Mouse (Mus musculus): ENCODE data around the gene Cabcoco1. TPM values are rescaled to one million over a fixed set of nuclear protein-coding genes. Genes with fewer than 3 reads are reported as not detected.

Gene Cabcoco1
- total RNA-seq, 1 experiment, result not detected

- no peaks in the 10 kb centered on the region for H3K9me3 ChIP-seq (ENCODE audit: control insufficient read depth, insufficient read depth, low read depth, low read length)
- H3K27ac ChIP-seq (ENCODE audit: insufficient read depth, low read depth, low read length, poor library complexity, severe bottlenecking), result no peak overlapping the region
- DNase-seq (ENCODE audit: low read depth, low spot score), result no peak
- in situ Hi-C loops (cut with MboI; ENCODE audit: low sequenced_read_pairs in 2 of 2, unreplicated experiment in 2 of 2), result no loop called here
- H3K36me3 ChIP-seq (ENCODE audit: control insufficient read depth, insufficient read depth, low read length, poor library complexity, severe bottlenecking), result no peaks in the 10 kb centered on the region
- no peak overlapping the region for H3K4me3 ChIP-seq (ENCODE audit: insufficient read depth in 1 of 2, low read depth in 1 of 2, low read length in 2 of 2, poor library complexity in 1 of 2, severe bottlenecking in 1 of 2)
- H3K9ac ChIP-seq (ENCODE audit: insufficient read depth, low read depth, low read length, poor library complexity, severe bottlenecking), result no peak overlapping the region
- TF ChIP-seq ZNF384 (IDR thresholded peaks at IDR 0.05; ENCODE audit: low read depth, low read length) (no peak), CHD2 (IDR thresholded peaks at IDR 0.05; ENCODE audit: low read depth, low read length) (no peak), ZC3H11A (IDR thresholded peaks at IDR 0.05; ENCODE audit: borderline replicate concordance, low read depth, low read length) (no peak), MAFK (IDR thresholded peaks at IDR 0.05; ENCODE audit: insufficient read depth, low read depth, low read length) (no peak), HCFC1 (IDR thresholded peaks at IDR 0.05; ENCODE audit: borderline replicate concordance, insufficient read depth, low read length) (no peak)
- no peaks in the 10 kb centered on the region for H3K4me1 ChIP-seq (ENCODE audit: control insufficient read depth in 2 of 2, insufficient read depth in 2 of 2, low read length in 2 of 2, poor library complexity in 1 of 2)
Measured at GRCm38 (mm10) chr10:68552556-68552955, 10.9 kb upstream of the Cabcoco1 start.

DNA sequence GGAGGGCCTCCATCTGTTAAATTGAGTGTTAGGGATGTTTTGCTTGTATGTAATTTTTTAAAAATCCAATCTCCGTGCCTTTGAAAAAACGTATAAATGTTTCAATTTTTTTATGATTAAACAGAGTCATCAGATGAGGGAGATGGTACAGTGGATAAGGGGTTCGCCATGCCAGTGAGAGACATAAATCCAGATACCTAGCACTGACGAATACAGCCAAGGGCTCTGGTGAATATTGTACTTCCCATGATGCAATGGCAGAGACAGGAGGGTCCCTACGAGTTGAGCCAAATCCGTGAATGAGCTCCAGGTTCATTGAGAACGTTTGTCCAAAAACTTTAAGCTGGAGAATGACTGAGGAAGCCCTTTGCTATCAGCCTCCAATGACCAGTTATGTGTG lies 9.6 kb upstream of the Cabcoco1 start:
- no peaks in the 10 kb centered on the region for H3K4me1 ChIP-seq (ENCODE audit: control insufficient read depth in 2 of 2, insufficient read depth in 2 of 2, low read length in 2 of 2, poor library complexity in 1 of 2)
- H3K9ac ChIP-seq (ENCODE audit: insufficient read depth, low read depth, low read length, poor library complexity, severe bottlenecking), result no peak overlapping the region
- in situ Hi-C loops (cut with MboI; ENCODE audit: low sequenced_read_pairs in 2 of 2, unreplicated experiment in 2 of 2), result no loop called here
- H3K36me3 ChIP-seq (ENCODE audit: control insufficient read depth, insufficient read depth, low read length, poor library complexity, severe bottlenecking), result no peaks in the 10 kb centered on the region
- no peak overlapping the region for H3K4me3 ChIP-seq (ENCODE audit: insufficient read depth in 1 of 2, low read depth in 1 of 2, low read length in 2 of 2, poor library complexity in 1 of 2, severe bottlenecking in 1 of 2)
- no peak for DNase-seq (ENCODE audit: low read depth, low spot score)
- TF ChIP-seq ZC3H11A (IDR thresholded peaks at IDR 0.05; ENCODE audit: borderline replicate concordance, low read depth, low read length), result no peak
- no peak for TF ChIP-seq CHD2 (IDR thresholded peaks at IDR 0.05; ENCODE audit: low read depth, low read length)
- TF ChIP-seq MAFK (IDR thresholded peaks at IDR 0.05; ENCODE audit: insufficient read depth, low read depth, low read length), result no peak
- no peak for TF ChIP-seq ZNF384 (IDR thresholded peaks at IDR 0.05; ENCODE audit: low read depth, low read length)
- no peak for TF ChIP-seq HCFC1 (IDR thresholded peaks at IDR 0.05; ENCODE audit: borderline replicate concordance, insufficient read depth, low read length)
- no peak overlapping the region for H3K27ac ChIP-seq (ENCODE audit: insufficient read depth, low read depth, low read length, poor library complexity, severe bottlenecking)
- H3K9me3 ChIP-seq (ENCODE audit: control insufficient read depth, insufficient read depth, low read depth, low read length), result no peaks in the 10 kb centered on the region

DNA sequence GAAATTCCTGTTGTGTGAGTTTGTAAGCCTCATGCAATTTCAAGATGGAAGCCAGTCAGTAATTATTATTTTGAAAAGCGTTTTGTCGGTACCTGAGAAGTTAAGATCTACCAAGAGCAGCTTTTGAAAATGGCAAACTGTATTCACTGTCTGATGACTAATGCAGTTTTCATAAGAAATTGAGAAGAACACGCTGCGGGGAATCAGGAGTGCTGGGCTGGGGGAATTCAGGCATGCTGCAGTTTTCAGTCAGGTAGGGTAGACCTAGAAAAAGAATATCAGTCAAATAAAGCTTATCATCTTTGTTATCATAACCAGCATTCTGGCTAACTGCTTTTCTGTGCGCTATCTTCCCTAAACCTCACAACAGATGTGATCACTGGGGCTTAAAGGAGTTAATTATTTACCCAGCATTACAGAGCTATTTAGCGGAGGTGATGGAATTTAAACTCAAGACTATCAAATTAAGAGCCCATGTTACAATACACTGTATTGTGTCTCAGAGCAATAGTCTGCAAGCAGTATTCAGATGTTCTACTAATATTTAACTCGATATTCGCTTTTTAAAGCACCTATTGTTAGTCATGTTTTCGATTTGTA lies 9.1 kb upstream of the Cabcoco1 start:
- H3K4me1 ChIP-seq (ENCODE audit: control insufficient read depth in 2 of 2, insufficient read depth in 2 of 2, low read length in 2 of 2, poor library complexity in 1 of 2), result no peaks in the 10 kb centered on the region
- DNase-seq (ENCODE audit: low read depth, low spot score), result no peak
- no peak for TF ChIP-seq MAFK (IDR thresholded peaks at IDR 0.05; ENCODE audit: insufficient read depth, low read depth, low read length)
- no peak for TF ChIP-seq HCFC1 (IDR thresholded peaks at IDR 0.05; ENCODE audit: borderline replicate concordance, insufficient read depth, low read length)
- TF ChIP-seq ZNF384 (IDR thresholded peaks at IDR 0.05; ENCODE audit: low read depth, low read length), result no peak
- TF ChIP-seq ZC3H11A (IDR thresholded peaks at IDR 0.05; ENCODE audit: borderline replicate concordance, low read depth, low read length), result no peak
- no peak overlapping the region for H3K4me3 ChIP-seq (ENCODE audit: insufficient read depth in 1 of 2, low read depth in 1 of 2, low read length in 2 of 2, poor library complexity in 1 of 2, severe bottlenecking in 1 of 2)
- in situ Hi-C loops (cut with MboI; ENCODE audit: low sequenced_read_pairs in 2 of 2, unreplicated experiment in 2 of 2), result no loop called here
- H3K27ac ChIP-seq (ENCODE audit: insufficient read depth, low read depth, low read length, poor library complexity, severe bottlenecking), result no peak overlapping the region
- H3K9ac ChIP-seq (ENCODE audit: insufficient read depth, low read depth, low read length, poor library complexity, severe bottlenecking), result no peak overlapping the region
- no peaks in the 10 kb centered on the region for H3K9me3 ChIP-seq (ENCODE audit: control insufficient read depth, insufficient read depth, low read depth, low read length)
- H3K36me3 ChIP-seq (ENCODE audit: control insufficient read depth, insufficient read depth, low read length, poor library complexity, severe bottlenecking), result no peaks in the 10 kb centered on the region

DNA sequence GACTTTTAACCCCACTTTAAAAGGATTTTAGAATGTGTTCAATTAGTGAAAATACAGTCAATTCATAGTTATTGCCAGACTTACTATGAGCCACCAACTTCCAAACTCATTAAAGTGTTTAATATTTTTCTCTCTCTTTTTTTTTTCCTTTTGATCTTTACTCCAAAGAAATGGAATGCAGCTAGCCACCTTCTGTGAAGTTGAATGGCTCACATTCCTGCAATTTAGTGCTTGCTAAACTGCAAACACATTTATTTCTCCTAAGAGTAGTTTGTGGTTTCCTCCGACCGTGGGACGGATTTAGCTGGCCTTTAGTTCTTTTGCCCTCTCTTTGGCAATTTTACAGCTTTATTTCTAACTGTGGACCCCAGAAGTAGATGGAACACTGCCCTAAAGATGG lies 1.4 kb upstream of the Cabcoco1 start:
- Histone ChIP-seq H3K27ac (ENCODE audit: insufficient read depth, low read depth, low read length, poor library complexity, severe bottlenecking) (no peak overlapping the region), H3K4me3 (ENCODE audit: insufficient read depth in 1 of 2, low read depth in 1 of 2, low read length in 2 of 2, poor library complexity in 1 of 2, severe bottlenecking in 1 of 2) (no peak overlapping the region)
- no peak for TF ChIP-seq HCFC1 (IDR thresholded peaks at IDR 0.05; ENCODE audit: borderline replicate concordance, insufficient read depth, low read length)
- TF ChIP-seq ZC3H11A (IDR thresholded peaks at IDR 0.05; ENCODE audit: borderline replicate concordance, low read depth, low read length), result no peak
- TF ChIP-seq CHD2 (IDR thresholded peaks at IDR 0.05; ENCODE audit: low read depth, low read length), result no peak
- no peak for TF ChIP-seq ZNF384 (IDR thresholded peaks at IDR 0.05; ENCODE audit: low read depth, low read length)
- no peak for TF ChIP-seq MAFK (IDR thresholded peaks at IDR 0.05; ENCODE audit: insufficient read depth, low read depth, low read length)

More for the DNA sequence above, 1.4 kb upstream of the Cabcoco1 start:
- Histone ChIP-seq H3K9me3 (ENCODE audit: control insufficient read depth, insufficient read depth, low read depth, low read length) (no peaks in the 10 kb centered on the region), H3K4me1 (ENCODE audit: control insufficient read depth in 2 of 2, insufficient read depth in 2 of 2, low read length in 2 of 2, poor library complexity in 1 of 2) (peaks cover 4 to 9% of the 10 kb centered on the region in 2 experiments; a peak in 2 of 4 replicates), H3K36me3 (ENCODE audit: control insufficient read depth, insufficient read depth, low read length, poor library complexity, severe bottlenecking) (no peaks in the 10 kb centered on the region), H3K9ac (ENCODE audit: insufficient read depth, low read depth, low read length, poor library complexity, severe bottlenecking) (no peak overlapping the region)
- in situ Hi-C loops (cut with MboI; ENCODE audit: low sequenced_read_pairs in 2 of 2, unreplicated experiment in 2 of 2), result no loop called here
- DNase-seq (ENCODE audit: low read depth, low spot score), result no peak
